Mouse (Mus musculus) forebrain, embryonic 11.5 days (tissue): Measurements from ENCODE around the gene Zbtb11. TPM values are rescaled to one million over a fixed set of nuclear protein-coding genes. Genes with fewer than 3 reads are reported as not detected.

Source experiments
- ATAC-seq: fragments of 200-750 bp; cut with Nextera tagmentation; replicated peaks from 2 replicates; pipeline ENCODE4 v1.8.0; 2017; ENCODE audit warnings: moderate TSS enrichment; ENCODE audit not compliant: low FRiP score
- DNase-seq: peaks from one replicate; pipeline ENCODE4 v3.0.0-alpha.2; 2017; ENCODE audit warnings: low spot score
- H3K27ac ChIP-seq: fragments of 300-500 bp; sonication (generic); 2 replicates; pipeline ENCODE4 v1.5.1; 2014; ENCODE audit warnings: low read depth, low read length
- H3K27me3 ChIP-seq: fragments of 300-500 bp; sonication (generic); 2 replicates; pipeline ENCODE4 v1.6.1; 2014; ENCODE audit warnings: mild to moderate bottlenecking, low read length, mixed read lengths; ENCODE audit not compliant: control insufficient read depth, insufficient read depth
- H3K36me3 ChIP-seq: fragments of 300-500 bp; sonication (generic); 2 replicates; pipeline ENCODE4 v1.6.1; 2014; ENCODE audit warnings: mild to moderate bottlenecking, low read length, moderate library complexity, mixed read lengths; ENCODE audit not compliant: control insufficient read depth, insufficient read depth
- H3K4me1 ChIP-seq: fragments of 300-500 bp; sonication (generic); replicated peaks from 2 replicates; pipeline ENCODE4 v1.6.1; 2014; ENCODE audit warnings: low read length, mixed read lengths; ENCODE audit not compliant: control insufficient read depth, insufficient read depth
- H3K4me2 ChIP-seq: fragments of 300-500 bp; sonication (generic); 2 replicates; pipeline ENCODE4 v1.6.1; 2014; ENCODE audit warnings: low read depth, mild to moderate bottlenecking, low read length, moderate library complexity, mixed read lengths; ENCODE audit not compliant: severe bottlenecking
- H3K4me3 ChIP-seq: fragments of 300-500 bp; sonication (generic); 2 replicates; pipeline ENCODE4 v1.5.1; 2014; ENCODE audit warnings: low read depth, low read length
- H3K9ac ChIP-seq: fragments of 300-500 bp; sonication (generic); 2 replicates; pipeline ENCODE4 v1.6.1; 2014; ENCODE audit warnings: low read length
- H3K9me3 ChIP-seq: fragments of 300-500 bp; sonication (generic); 2 replicates; pipeline ENCODE4 v1.6.1; 2016; ENCODE audit warnings: low read length, mixed read lengths; ENCODE audit not compliant: control insufficient read depth
- WGBS: fragments of 180-500 bp; shearing (Covaris S2); extraction: QIAGEN DNeasy Blood & Tissue Kit; methylation state at CpG from one replicate; pipeline ENCODE4 v1.1.7; 2014; 5-methylcytosine and 5-hydroxymethylcytosine counted together
- polyA plus RNA-seq: library from polyadenylated mRNA; unstranded; fragments of >200 nt; fragmentation: Nextera tagmentation; extraction: Ambion mirVana; gene quantifications from 2 replicates; pipeline ENCODE4 v1.2.1, GENCODE M21; 2014

The Zbtb11 gene
- polyA plus RNA-seq, 1 experiment from 2014 or later, result 21.7 TPM

- Histone ChIP-seq H3K9ac (peak overlapping the region; percentile 87), H3K27me3 (no peaks in the 10 kb centered on the region), H3K4me3 (peak overlapping the region; percentile 99), H3K4me1 (peaks cover 10% of the 10 kb centered on the region; the same call in 1 of the 2 replicates), H3K9me3 (no peaks in the 10 kb centered on the region), H3K27ac (peak overlapping the region; percentile 77), H3K36me3 (peaks cover 14% of the 10 kb centered on the region; the same call in 1 of the 2 replicates), H3K4me2 (peak overlapping the region; percentile 60)
- DNase-seq, result peak; percentile 94
- peak; percentile 86 for ATAC-seq
- 0% methylated on average over 52 of the region's 55 CpGs for WGBS
These were observed 696 bp downstream of the Zbtb11 start for GRCm38 (mm10) chr16:55974256-55974902.

GRCm38 (mm10) chr16:55974903-55975285 lies 1.2 kb downstream of the Zbtb11 start:
- 12% methylated on average over 14 of the region's 14 CpGs for WGBS
- Histone ChIP-seq H3K9me3 (no peaks in the 10 kb centered on the region), H3K4me1 (peaks cover 10% of the 10 kb centered on the region; the same call in 1 of the 2 replicates), H3K4me2 (peak overlapping the region; percentile 60), H3K9ac (peak overlapping the region; percentile 87), H3K36me3 (peaks cover 14% of the 10 kb centered on the region; the same call in 1 of the 2 replicates), H3K27me3 (no peaks in the 10 kb centered on the region), H3K4me3 (peak overlapping the region; percentile 99), H3K27ac (no peak overlapping the region)
- DNase-seq (no peak), ATAC-seq (no peak)

- H3K9me3 ChIP-seq, result no peaks in the 10 kb centered on the region
- H3K9ac ChIP-seq, result no peak overlapping the region
- 93% methylated on average over 3 of the region's 3 CpGs for WGBS
- no peaks in the 10 kb centered on the region for H3K27me3 ChIP-seq
- no peak overlapping the region for H3K27ac ChIP-seq
- no peak overlapping the region for H3K4me2 ChIP-seq
- H3K36me3 ChIP-seq, result peaks cover 4% of the 10 kb centered on the region; the same call in 1 of the 2 replicates
- DNase-seq (no peak), ATAC-seq (no peak)
- H3K4me3 ChIP-seq, result no peak overlapping the region
- no peaks in the 10 kb centered on the region for H3K4me1 ChIP-seq
These were observed 12.3 kb downstream of the Zbtb11 start for GRCm38 (mm10) chr16:55986001-55986400.

GRCm38 (mm10) chr16:55990311-55990710 lies 16.6 kb downstream of the Zbtb11 start:
- Histone ChIP-seq H3K4me2 (no peak overlapping the region), H3K27ac (no peak overlapping the region), H3K9me3 (no peaks in the 10 kb centered on the region), H3K4me1 (no peaks in the 10 kb centered on the region), H3K36me3 (peaks cover 4% of the 10 kb centered on the region; the same call in 1 of the 2 replicates), H3K9ac (no peak overlapping the region), H3K27me3 (no peaks in the 10 kb centered on the region), H3K4me3 (no peak overlapping the region)
- DNase-seq (no peak), ATAC-seq (no peak)
- WGBS, result 94% methylated on average over 4 of the region's 4 CpGs

- peaks cover 4% of the 10 kb centered on the region; the same call in 1 of the 2 replicates for H3K36me3 ChIP-seq
- H3K4me2 ChIP-seq, result no peak overlapping the region
- no peak overlapping the region for H3K4me3 ChIP-seq
- H3K9me3 ChIP-seq, result no peaks in the 10 kb centered on the region
- 87% methylated on average over 2 of the region's 2 CpGs for WGBS
- no peaks in the 10 kb centered on the region for H3K4me1 ChIP-seq
- no peaks in the 10 kb centered on the region for H3K27me3 ChIP-seq
- DNase-seq (no peak), ATAC-seq (no peak)
- H3K9ac ChIP-seq, result no peak overlapping the region
- H3K27ac ChIP-seq, result no peak overlapping the region
These were observed 20.6 kb downstream of the Zbtb11 start for GRCm38 (mm10) chr16:55994235-55994634.

- Histone ChIP-seq H3K27ac (no peak overlapping the region), H3K9ac (no peak overlapping the region), H3K36me3 (peaks cover 6% of the 10 kb centered on the region; the same call in 1 of the 2 replicates), H3K4me1 (no peaks in the 10 kb centered on the region), H3K4me2 (no peak overlapping the region), H3K9me3 (no peaks in the 10 kb centered on the region), H3K4me3 (no peak overlapping the region), H3K27me3 (no peaks in the 10 kb centered on the region)
- ATAC-seq (no peak), DNase-seq (no peak)
- WGBS, result 97% methylated on average over 11 of the region's 11 CpGs
These were observed 33.1 kb downstream of the Zbtb11 start for GRCm38 (mm10) chr16:56006798-56007197.

GRCm38 (mm10) chr16:56008862-56009261 lies 35.2 kb downstream of the Zbtb11 start:
- Histone ChIP-seq H3K27me3 (no peaks in the 10 kb centered on the region), H3K36me3 (peaks cover 6% of the 10 kb centered on the region; the same call in 1 of the 2 replicates), H3K4me2 (no peak overlapping the region), H3K9me3 (no peaks in the 10 kb centered on the region), H3K4me1 (no peaks in the 10 kb centered on the region), H3K4me3 (no peak overlapping the region), H3K9ac (no peak overlapping the region), H3K27ac (no peak overlapping the region)
- ATAC-seq (no peak), DNase-seq (no peak)
- 93% methylated on average over 1 of the region's 1 CpGs for WGBS

- WGBS, result 91% methylated on average over 10 of the region's 10 CpGs
- Histone ChIP-seq H3K4me1 (no peaks in the 10 kb centered on the region), H3K4me2 (no peak overlapping the region), H3K27me3 (no peaks in the 10 kb centered on the region), H3K4me3 (no peak overlapping the region), H3K9ac (no peak overlapping the region), H3K27ac (no peak overlapping the region), H3K36me3 (peaks cover 10% of the 10 kb centered on the region), H3K9me3 (no peaks in the 10 kb centered on the region)
- DNase-seq (no peak), ATAC-seq (peak; percentile 44; the same call in 1 of the 2 replicates)
These were observed 39.4 kb downstream of the Zbtb11 start for GRCm38 (mm10) chr16:56012789-56013743.
